Mouse (Mus musculus) hindbrain, postnatal 0 days (tissue): ENCODE measurements at regions not wholly inside any gene's neighbourhood (a gene's known extent, or its start where the extent isn't known, plus 50 kb on each side); places are given as distances from the start of the nearest gene placed in this dataset.
A peak's percentile ranks its signal among the peaks of the same experiment; 100 is the strongest.
"Not testable (repeated sequence)": the region's sequence is repeated elsewhere in the genome, so short reads cannot be mapped to it uniquely, and the experiment has no call there.

Source experiments
- ATAC-seq: fragments of 200-750 bp; cut with Nextera tagmentation; 2 replicates; pipeline ENCODE4 v1.8.0; 2017; ENCODE audit warnings: mild to moderate bottlenecking, moderate TSS enrichment, moderate library complexity
- DNase-seq: peaks from one replicate; pipeline ENCODE4 v3.0.0-alpha.2; 2015; ENCODE audit warnings: low spot score
- H3K27ac ChIP-seq: fragments of 300-500 bp; sonication (generic); 2 replicates; pipeline ENCODE4 v1.5.1; 2014; ENCODE audit warnings: mild to moderate bottlenecking
- H3K27me3 ChIP-seq: fragments of 300-500 bp; sonication (generic); 2 replicates; pipeline ENCODE4 v1.6.1; 2014; ENCODE audit warnings: low read length, mixed read lengths; ENCODE audit not compliant: insufficient read depth
- H3K36me3 ChIP-seq: fragments of 300-500 bp; sonication (generic); 2 replicates; pipeline ENCODE4 v1.6.1; 2014; ENCODE audit warnings: low read length, mixed read lengths; ENCODE audit not compliant: insufficient read depth
- H3K4me1 ChIP-seq: fragments of 300-500 bp; sonication (generic); 2 replicates; pipeline ENCODE4 v1.6.1; 2014; ENCODE audit warnings: antibody characterized with exemption, low read length, mixed read lengths; ENCODE audit not compliant: insufficient read depth
- H3K4me2 ChIP-seq: fragments of 300-500 bp; sonication (generic); 2 replicates; pipeline ENCODE4 v1.6.1; 2014; ENCODE audit warnings: low read depth, mild to moderate bottlenecking, low read length, moderate library complexity, mixed read lengths
- H3K4me3 ChIP-seq: fragments of 300-500 bp; sonication (generic); 2 replicates; pipeline ENCODE4 v1.5.1; 2014; ENCODE audit warnings: low read length
- H3K9ac ChIP-seq: fragments of 300-500 bp; sonication (generic); replicated peaks from 2 replicates; pipeline ENCODE4 v1.6.1; 2014; ENCODE audit warnings: mild to moderate bottlenecking, low read length, moderate library complexity, mixed read lengths
- H3K9me3 ChIP-seq: fragments of 300-500 bp; sonication (generic); 2 replicates; pipeline ENCODE4 v1.6.1; 2016; ENCODE audit warnings: low read length, mixed read lengths
- CTCF ChIP-seq: IDR thresholded peaks from 2 replicates; pipeline ENCODE4 v1.5.1; 2016; ENCODE audit warnings: antibody characterized with exemption, control low read depth, low read depth
- WGBS: fragments of 180-500 bp; shearing (Covaris S2); extraction: QIAGEN DNeasy Blood & Tissue Kit; methylation state at CpG from one replicate; pipeline ENCODE4 v1.1.7; 2014; 5-methylcytosine and 5-hydroxymethylcytosine counted together

DNA sequence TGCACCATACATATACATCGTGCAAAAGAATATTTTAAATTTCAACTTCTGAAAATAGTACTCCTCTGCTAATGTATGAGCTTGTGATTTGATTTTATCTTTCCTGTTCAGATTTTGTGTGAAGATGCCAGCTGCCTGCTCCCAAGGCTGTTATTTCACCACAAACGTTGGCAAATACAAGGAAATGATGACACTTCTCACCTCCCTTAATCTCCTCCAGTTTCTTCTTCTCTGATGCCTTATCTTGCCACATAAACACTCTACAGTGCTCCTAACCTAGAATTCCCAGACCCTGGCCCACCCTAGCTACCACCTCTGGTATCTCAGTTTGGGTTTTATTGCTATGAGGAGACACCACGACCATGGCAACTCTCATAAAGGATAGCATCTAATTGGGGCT, 96.6 kb upstream of the Hivep1 start:
- Histone ChIP-seq H3K36me3 (no peaks in the 10 kb centered on the region), H3K4me2 (no peak overlapping the region), H3K4me1 (no peaks in the 10 kb centered on the region), H3K4me3 (no peak overlapping the region), H3K9ac (no peak overlapping the region), H3K27me3 (no peaks in the 10 kb centered on the region), H3K27ac (no peak overlapping the region), H3K9me3 (no peaks in the 10 kb centered on the region)
- TF ChIP-seq CTCF = no peak
- ATAC-seq = no peak
- WGBS = 81% methylated on average over 3 of the region's 3 CpGs
- no peak for DNase-seq

DNA sequence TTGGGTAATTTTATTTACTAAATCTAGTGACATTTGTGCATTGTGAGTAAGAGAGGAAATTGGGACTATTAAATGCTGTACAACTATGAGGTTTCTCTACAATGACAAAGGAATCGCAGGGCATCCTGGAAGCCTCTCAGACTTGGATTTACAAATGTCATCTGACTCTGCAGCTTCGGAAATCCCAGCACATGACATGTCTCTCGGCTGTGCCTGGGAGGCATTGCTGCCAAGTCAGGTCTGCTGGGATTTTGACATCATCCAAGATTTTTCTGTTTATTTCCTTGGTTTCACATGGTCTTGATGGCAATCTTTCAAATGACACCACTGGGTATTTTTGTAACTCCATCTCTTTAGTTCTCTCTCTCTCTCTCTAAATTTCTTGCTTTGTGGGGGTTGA, 99.4 kb upstream of the Hivep1 start:
- H3K4me3 ChIP-seq = no peak overlapping the region
- H3K4me2 ChIP-seq = no peak overlapping the region
- no peaks in the 10 kb centered on the region for H3K4me1 ChIP-seq
- H3K27me3 ChIP-seq = no peaks in the 10 kb centered on the region
- ATAC-seq = no peak
- no peak overlapping the region for H3K27ac ChIP-seq
- TF ChIP-seq CTCF = no peak
- H3K9ac ChIP-seq = no peak overlapping the region
- no peaks in the 10 kb centered on the region for H3K36me3 ChIP-seq
- H3K9me3 ChIP-seq = no peaks in the 10 kb centered on the region
- 44% methylated on average over 3 of the region's 3 CpGs for WGBS
- peak; percentile 31 for DNase-seq

GRCm38 (mm10) chr13:41948241-41948640, 100.8 kb upstream of the Adtrp start:
- no peaks in the 10 kb centered on the region for H3K27me3 ChIP-seq
- no peak for TF ChIP-seq CTCF
- 84% methylated on average over 3 of the region's 3 CpGs for WGBS
- H3K9ac ChIP-seq = no peak overlapping the region
- no peak overlapping the region for H3K4me3 ChIP-seq
- ATAC-seq (no peak), DNase-seq (no peak)
- no peak overlapping the region for H3K27ac ChIP-seq
- H3K4me2 ChIP-seq = no peak overlapping the region
- H3K36me3 ChIP-seq = no peaks in the 10 kb centered on the region
- H3K4me1 ChIP-seq = no peaks in the 10 kb centered on the region
- no peaks in the 10 kb centered on the region for H3K9me3 ChIP-seq

GRCm38 (mm10) chr13:41932313-41933100, 85.0 kb upstream of the Adtrp start:
- Histone ChIP-seq H3K4me2 (no peak overlapping the region), H3K4me3 (no peak overlapping the region), H3K9me3 (no peaks in the 10 kb centered on the region), H3K27ac (no peak overlapping the region), H3K9ac (no peak overlapping the region), H3K36me3 (no peaks in the 10 kb centered on the region), H3K27me3 (no peaks in the 10 kb centered on the region), H3K4me1 (no peaks in the 10 kb centered on the region)
- no peak for ATAC-seq
- WGBS = 81% methylated on average over 12 of the region's 12 CpGs
- no peak for TF ChIP-seq CTCF
- no peak for DNase-seq

- no peak overlapping the region for H3K27ac ChIP-seq
- H3K36me3 ChIP-seq = no peaks in the 10 kb centered on the region
- no peaks in the 10 kb centered on the region for H3K4me1 ChIP-seq
- ATAC-seq (no peak), DNase-seq (no peak)
- no peak overlapping the region for H3K9ac ChIP-seq
- H3K27me3 ChIP-seq = no peaks in the 10 kb centered on the region
- H3K9me3 ChIP-seq = no peaks in the 10 kb centered on the region
- TF ChIP-seq CTCF = no peak
- H3K4me3 ChIP-seq = no peak overlapping the region
- no peak overlapping the region for H3K4me2 ChIP-seq
- WGBS = 61% methylated on average over 1 of the region's 1 CpGs
These were observed 82.3 kb upstream of the Adtrp start for GRCm38 (mm10) chr13:41929768-41930167.

DNA sequence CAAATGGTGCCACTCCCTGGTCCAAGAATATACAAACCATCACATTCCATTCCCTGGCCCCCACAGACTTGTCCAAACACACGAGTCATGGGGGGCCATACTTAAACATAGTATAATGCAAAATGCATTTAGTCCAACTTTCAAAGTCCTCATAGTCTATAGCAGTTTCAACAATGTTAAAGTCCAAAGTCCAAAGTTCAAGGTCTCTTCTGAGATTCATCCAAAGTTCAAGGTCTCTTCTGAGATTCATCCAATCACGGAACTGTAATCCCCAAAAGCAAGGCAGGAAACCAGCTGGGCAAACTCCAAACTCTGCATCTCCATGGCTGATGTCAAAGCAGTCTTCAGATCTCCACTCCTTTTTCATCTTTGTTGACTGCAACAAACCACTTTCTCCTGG, 78.4 kb upstream of the Adtrp start:
- H3K9me3 ChIP-seq, H3K4me3 ChIP-seq, DNase-seq, H3K4me2 ChIP-seq, ATAC-seq, H3K4me1 ChIP-seq, H3K27ac ChIP-seq, H3K36me3 ChIP-seq, H3K27me3 ChIP-seq, H3K9ac ChIP-seq: not testable (repeated sequence)
- WGBS = 83% methylated on average over 2 of the region's 2 CpGs

DNA sequence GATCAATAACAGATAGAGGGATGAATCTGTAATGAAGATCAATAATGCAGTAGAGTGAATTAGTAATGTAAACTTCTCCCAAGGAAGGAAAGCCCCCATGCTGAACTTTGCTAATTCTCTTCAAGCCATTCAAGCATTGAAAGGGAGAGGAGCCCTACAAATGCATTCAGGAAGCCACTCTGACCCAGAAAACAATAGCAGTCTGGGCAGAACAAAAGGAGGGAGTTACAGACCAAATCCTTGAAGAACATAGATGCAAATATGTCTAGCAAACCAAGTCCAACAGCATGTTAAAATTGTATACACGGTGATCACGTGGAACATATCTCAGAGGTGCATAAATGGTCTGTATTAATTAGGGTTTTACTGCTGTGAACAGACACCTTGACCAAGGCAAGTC, 77.7 kb upstream of the Adtrp start:
- Histone ChIP-seq H3K27ac (no peak overlapping the region), H3K9me3 (no peaks in the 10 kb centered on the region), H3K36me3 (no peaks in the 10 kb centered on the region), H3K4me1 (no peaks in the 10 kb centered on the region), H3K27me3 (no peaks in the 10 kb centered on the region), H3K4me3 (no peak overlapping the region), H3K4me2 (no peak overlapping the region), H3K9ac (no peak overlapping the region)
- WGBS = 27% methylated on average over 2 of the region's 2 CpGs
- ATAC-seq = no peak
- TF ChIP-seq CTCF = no peak
- no peak for DNase-seq
